11 mouse cellular contexts compared by ENCODE assay signal in genomic region chr1:181334329-181335018, GRCm38 (mm10). TPM values are rescaled to one million over a fixed set of nuclear protein-coding genes. Genes with fewer than 3 reads are reported as not detected.
DNase-seq lines count a peak whose midpoint lies in the region; ATAC-seq lines count a peak whose summit lies in the region.
"Had no signal": no experiment of that assay in that cellular context is flagged by ENCODE, and none has a peak within 500 bp of the region (broad histone marks: within the 10 kb centered on the region; RNA-seq: fewer than 3 reads in every experiment).

No protein-coding gene starts in this region.

- ATAC-seq in forebrain, embryonic 11.5 days (replicated peaks; ENCODE audit: low FRiP score) = no peak
- ATAC-seq in forebrain, embryonic 15.5 days (replicated peaks) = no peak
- peak; percentile 93 for ATAC-seq in liver, embryonic 12.5 days
- peak; percentile 62; the same call in 1 of the 2 replicates for ATAC-seq in stomach, embryonic 16.5 days (ENCODE audit: insufficient read depth, low FRiP score)
- ATAC-seq in midbrain, embryonic 15.5 days (replicated peaks) = no peak

- no peak overlapping the region for H3K4me3 ChIP-seq in forebrain, embryonic 11.5 days (ENCODE audit: low read depth, low read length)
- no peak overlapping the region for H3K4me3 ChIP-seq in forebrain, embryonic 15.5 days
- peak overlapping the region; percentile 42 for H3K4me3 ChIP-seq in liver, embryonic 12.5 days
- no peak overlapping the region for H3K4me3 ChIP-seq in stomach, embryonic 16.5 days (replicated peaks; ENCODE audit: low read length)
- H3K4me3 ChIP-seq in midbrain, embryonic 15.5 days = no peak overlapping the region

- no peaks in the 10 kb centered on the region for H3K4me1 ChIP-seq in forebrain, embryonic 11.5 days (replicated peaks; ENCODE audit: control insufficient read depth, insufficient read depth, low read length)
- H3K4me1 ChIP-seq in forebrain, embryonic 15.5 days = no peaks in the 10 kb centered on the region
- peaks cover 73% of the 10 kb centered on the region for H3K4me1 ChIP-seq in liver, embryonic 12.5 days
- no peaks in the 10 kb centered on the region for H3K4me1 ChIP-seq in stomach, embryonic 16.5 days (ENCODE audit: control insufficient read depth, insufficient read depth, low read length)
- no peaks in the 10 kb centered on the region for H3K4me1 ChIP-seq in midbrain, embryonic 15.5 days

- intact Hi-C loops in left cerebral cortex, postnatal 25 days (cut with DNase I) = no loop called here

- no peaks in the 10 kb centered on the region for H3K9me3 ChIP-seq in forebrain, embryonic 11.5 days (ENCODE audit: control insufficient read depth, low read length)
- H3K9me3 ChIP-seq in forebrain, embryonic 15.5 days = no peaks in the 10 kb centered on the region
- H3K9me3 ChIP-seq in liver, embryonic 12.5 days (replicated peaks) = peaks cover 16% of the 10 kb centered on the region
- no peaks in the 10 kb centered on the region for H3K9me3 ChIP-seq in stomach, embryonic 16.5 days (replicated peaks; ENCODE audit: control insufficient read depth, low read length)
- H3K9me3 ChIP-seq in midbrain, embryonic 15.5 days = no peaks in the 10 kb centered on the region

- H3K36me3 ChIP-seq in forebrain, embryonic 11.5 days (ENCODE audit: control insufficient read depth, insufficient read depth, low read length) = no peaks in the 10 kb centered on the region
- no peaks in the 10 kb centered on the region for H3K36me3 ChIP-seq in forebrain, embryonic 15.5 days
- H3K36me3 ChIP-seq in liver, embryonic 12.5 days = peaks cover 9% of the 10 kb centered on the region; the same call in 1 of the 2 replicates
- no peaks in the 10 kb centered on the region for H3K36me3 ChIP-seq in stomach, embryonic 16.5 days (ENCODE audit: control insufficient read depth, insufficient read depth, low read length)
- H3K36me3 ChIP-seq in midbrain, embryonic 15.5 days (replicated peaks) = no peaks in the 10 kb centered on the region

- no peak overlapping the region for H3K4me2 ChIP-seq in forebrain, embryonic 11.5 days (ENCODE audit: low read depth, low read length, severe bottlenecking)
- H3K4me2 ChIP-seq in forebrain, embryonic 15.5 days (replicated peaks) = no peak overlapping the region
- H3K4me2 ChIP-seq in liver, embryonic 12.5 days = peak overlapping the region; percentile 56
- no peak overlapping the region for H3K4me2 ChIP-seq in stomach, embryonic 16.5 days (ENCODE audit: low read depth, low read length)
- H3K4me2 ChIP-seq in midbrain, embryonic 15.5 days = no peak overlapping the region

- H3K27me3 ChIP-seq in forebrain, embryonic 11.5 days (ENCODE audit: control insufficient read depth, insufficient read depth, low read length) = no peaks in the 10 kb centered on the region
- no peaks in the 10 kb centered on the region for H3K27me3 ChIP-seq in forebrain, embryonic 15.5 days
- no peaks in the 10 kb centered on the region for H3K27me3 ChIP-seq in liver, embryonic 12.5 days (replicated peaks)
- H3K27me3 ChIP-seq in stomach, embryonic 16.5 days (ENCODE audit: control insufficient read depth, insufficient read depth, low read length) = no peaks in the 10 kb centered on the region
- H3K27me3 ChIP-seq in midbrain, embryonic 15.5 days (replicated peaks) = no peaks in the 10 kb centered on the region

- H3K27ac ChIP-seq in forebrain, embryonic 11.5 days (ENCODE audit: low read depth, low read length) = no peak overlapping the region
- H3K27ac ChIP-seq in forebrain, embryonic 15.5 days (replicated peaks) = no peak overlapping the region
- peak overlapping the region; percentile 97 for H3K27ac ChIP-seq in liver, embryonic 12.5 days
- H3K27ac ChIP-seq in stomach, embryonic 16.5 days (ENCODE audit: low read length) = no peak overlapping the region
- no peak overlapping the region for H3K27ac ChIP-seq in midbrain, embryonic 15.5 days

- WGBS in forebrain, embryonic 11.5 days = 82% methylated on average over 6 of the region's 6 CpGs
- 88% methylated on average over 6 of the region's 6 CpGs for WGBS in forebrain, embryonic 15.5 days
- WGBS in liver, embryonic 12.5 days (ENCODE audit: insufficient replicate concordance) = 38% methylated on average over 6 of the region's 6 CpGs
- WGBS in stomach, embryonic 16.5 days = 77% methylated on average over 6 of the region's 6 CpGs
- 86% methylated on average over 6 of the region's 6 CpGs for WGBS in midbrain, embryonic 15.5 days

- peak; percentile 57 for DNase-seq in forebrain, embryonic 11.5 days (ENCODE audit: low spot score)
- peak; percentile 49 for DNase-seq in T-cell, adult 2 months (ENCODE audit: low spot score)
- no peak for DNase-seq in embryo, embryonic 9.5 days (ENCODE audit: extremely low spot score)
- no peak for DNase-seq in left cerebral cortex, postnatal 25 days (ENCODE audit: low spot score in 2 of 2)
- DNase-seq: cerebellum, adult 9-10 months; heart, adult 18-20 months; kidney, adult 8-10 months had no signal

- no peak overlapping the region for H3K9ac ChIP-seq in forebrain, embryonic 11.5 days (ENCODE audit: low read length)
- no peak overlapping the region for H3K9ac ChIP-seq in forebrain, embryonic 15.5 days (replicated peaks)
- peak overlapping the region; percentile 64 for H3K9ac ChIP-seq in liver, embryonic 12.5 days
- H3K9ac ChIP-seq in stomach, embryonic 16.5 days (ENCODE audit: low read length) = no peak overlapping the region
- H3K9ac ChIP-seq in midbrain, embryonic 15.5 days = no peak overlapping the region

RNA-seq across cellular contexts. Expression of gene Cnih3, which starts 18.0 kb away (rescaled TPM):
- 1.9 and 3.5 TPM in 2 replicates for polyA plus RNA-seq in forebrain, embryonic 11.5 days (2014; fragmentation: Nextera tagmentation; extraction: Ambion mirVana)
- polyA plus RNA-seq in forebrain, embryonic 15.5 days (2015; fragmentation: Nextera tagmentation; extraction: Ambion mirVana) = 39.4 and 42.7 TPM in 2 replicates
- polyA plus RNA-seq in liver, embryonic 12.5 days (2016; fragmentation: Nextera tagmentation; extraction: Ambion mirVana) = 0.05 TPM in 2 replicates
- polyA plus RNA-seq in stomach, embryonic 16.5 days (2015; fragmentation: Nextera tagmentation; extraction: Ambion mirVana) = 0.17 and 0.44 TPM in 2 replicates
- 10.8 and 13.7 TPM in 2 replicates for polyA plus RNA-seq in midbrain, embryonic 15.5 days (2015; fragmentation: Nextera tagmentation; extraction: Ambion mirVana)
- total RNA-seq in left cerebral cortex, postnatal 25 days (2021) = 10 to 100 TPM; 75.1 to 81.7 TPM
- total RNA-seq: heart, adult 18-20 months had no signal

Comparison
In these comparisons a context has a peak if more than half of its experiments do, and no peak if none do; other contexts are left out.
1. ATAC-seq: peak in liver, embryonic 12.5 days (single experiment) and stomach, embryonic 16.5 days (single experiment); none in forebrain, embryonic 11.5 days (single experiment), forebrain, embryonic 15.5 days (single experiment) and midbrain, embryonic 15.5 days (single experiment).
2. DNase-seq: peak in forebrain, embryonic 11.5 days (single experiment) and T-cell, adult 2 months (single experiment); none in embryo, embryonic 9.5 days (single experiment) and left cerebral cortex, postnatal 25 days (0 of 2).